Mouse (Mus musculus): ENCODE results near the gene Spn. TPM values are rescaled to one million over a fixed set of nuclear protein-coding genes. Genes with fewer than 3 reads are reported as not detected.

The Spn gene
- polyA plus RNA-seq, 1 experiment from 2014 or later = not detected

DNA sequence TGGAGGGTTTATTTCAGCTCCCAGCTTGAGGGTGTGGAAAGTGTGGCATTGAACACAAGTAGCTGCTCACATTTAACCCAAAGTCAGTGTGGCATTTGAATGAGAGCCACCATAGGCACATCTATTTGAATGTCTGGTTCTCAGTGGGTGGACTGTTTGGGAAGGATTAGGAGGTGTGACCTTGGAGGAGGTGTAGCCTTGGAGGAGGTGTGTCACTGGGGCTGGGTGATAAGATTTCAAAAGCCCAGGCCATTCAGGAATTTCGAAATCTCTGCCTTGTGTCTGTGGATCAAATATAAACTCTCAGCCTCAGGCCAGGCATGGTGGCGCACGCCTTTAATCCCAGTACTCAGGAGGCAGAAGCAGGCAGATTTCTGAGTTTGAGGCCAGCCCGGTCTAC is 38.7 kb downstream of the Spn start:
- DNase-seq (ENCODE audit: low spot score) = no peak
- H3K27ac ChIP-seq (replicated peaks; ENCODE audit: low read depth, low read length) = no peak overlapping the region
- no peaks in the 10 kb centered on the region for H3K9me3 ChIP-seq (replicated peaks; ENCODE audit: control insufficient read depth, low read length)
- H3K4me3 ChIP-seq (ENCODE audit: low read depth, low read length) = no peak overlapping the region
- H3K27me3 ChIP-seq (ENCODE audit: control insufficient read depth, insufficient read depth, low read length) = no peaks in the 10 kb centered on the region
- WGBS = 85% methylated on average over 4 of the region's 4 CpGs
- no peak for ATAC-seq (replicated peaks; ENCODE audit: insufficient number of reproducible peaks, low FRiP score, low TSS enrichment, low read depth)
- no peak overlapping the region for H3K4me2 ChIP-seq (ENCODE audit: low read depth, low read length)
- no peaks in the 10 kb centered on the region for H3K4me1 ChIP-seq (ENCODE audit: control insufficient read depth, insufficient read depth, low read length)
- no peak overlapping the region for H3K9ac ChIP-seq (replicated peaks; ENCODE audit: low read length)
- no peaks in the 10 kb centered on the region for H3K36me3 ChIP-seq (replicated peaks; ENCODE audit: control insufficient read depth, insufficient read depth, low read depth, low read length)

DNA sequence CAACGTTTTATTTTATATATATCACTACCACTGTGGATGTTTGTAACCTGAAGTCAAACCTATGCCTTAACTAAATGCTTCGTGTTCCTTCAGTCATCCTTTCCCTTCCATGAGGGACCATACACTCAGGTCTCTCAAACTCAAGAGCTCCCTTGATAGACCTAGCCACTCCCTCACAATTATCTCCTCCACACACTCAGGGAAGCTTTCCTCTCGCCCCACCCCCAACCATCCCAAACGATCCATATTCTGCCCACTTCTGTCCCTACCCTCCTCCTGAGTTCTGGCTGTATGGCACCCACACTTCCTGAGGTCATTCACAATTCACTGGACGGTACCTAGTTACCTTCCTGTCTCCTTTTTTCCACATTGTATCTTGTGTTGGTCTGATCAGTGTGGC is 39.1 kb downstream of the Spn start:
- 78% methylated on average over 5 of the region's 5 CpGs for WGBS
- no peak overlapping the region for H3K9ac ChIP-seq (replicated peaks; ENCODE audit: low read length)
- no peaks in the 10 kb centered on the region for H3K9me3 ChIP-seq (replicated peaks; ENCODE audit: control insufficient read depth, low read length)
- no peak overlapping the region for H3K4me3 ChIP-seq (ENCODE audit: low read depth, low read length)
- no peaks in the 10 kb centered on the region for H3K27me3 ChIP-seq (ENCODE audit: control insufficient read depth, insufficient read depth, low read length)
- ATAC-seq (replicated peaks; ENCODE audit: insufficient number of reproducible peaks, low FRiP score, low TSS enrichment, low read depth) = no peak
- no peaks in the 10 kb centered on the region for H3K4me1 ChIP-seq (ENCODE audit: control insufficient read depth, insufficient read depth, low read length)
- DNase-seq (ENCODE audit: low spot score) = no peak
- H3K36me3 ChIP-seq (replicated peaks; ENCODE audit: control insufficient read depth, insufficient read depth, low read depth, low read length) = no peaks in the 10 kb centered on the region
- H3K27ac ChIP-seq (replicated peaks; ENCODE audit: low read depth, low read length) = no peak overlapping the region
- no peak overlapping the region for H3K4me2 ChIP-seq (ENCODE audit: low read depth, low read length)

DNA sequence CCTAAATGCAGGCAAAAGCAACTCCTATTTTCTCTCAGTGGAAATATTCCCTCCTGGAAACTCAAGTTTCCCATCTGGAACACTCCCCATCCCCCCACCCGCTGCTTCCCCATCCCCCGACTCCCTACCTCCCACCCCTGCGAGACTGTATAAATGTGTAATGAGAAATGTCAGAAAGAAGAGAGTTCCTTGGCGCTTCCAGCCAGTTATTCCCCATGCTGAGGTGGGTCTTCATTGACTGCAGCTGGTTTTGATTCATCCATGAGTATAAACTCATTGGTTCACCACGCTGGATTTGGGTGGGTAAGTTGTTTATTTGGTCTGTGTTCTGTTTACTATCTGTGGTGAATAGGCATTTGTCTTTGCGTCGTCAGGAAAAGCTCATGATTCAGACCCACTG is 41.2 kb downstream of the Spn start:
- DNase-seq (ENCODE audit: low spot score) = no peak
- no peak overlapping the region for H3K4me2 ChIP-seq (ENCODE audit: low read depth, low read length)
- H3K27ac ChIP-seq (replicated peaks; ENCODE audit: low read depth, low read length) = no peak overlapping the region
- H3K9me3 ChIP-seq (replicated peaks; ENCODE audit: control insufficient read depth, low read length) = no peaks in the 10 kb centered on the region
- H3K36me3 ChIP-seq (replicated peaks; ENCODE audit: control insufficient read depth, insufficient read depth, low read depth, low read length) = no peaks in the 10 kb centered on the region
- no peaks in the 10 kb centered on the region for H3K4me1 ChIP-seq (ENCODE audit: control insufficient read depth, insufficient read depth, low read length)
- H3K9ac ChIP-seq (replicated peaks; ENCODE audit: low read length) = no peak overlapping the region
- no peak for ATAC-seq (replicated peaks; ENCODE audit: insufficient number of reproducible peaks, low FRiP score, low TSS enrichment, low read depth)
- H3K4me3 ChIP-seq (ENCODE audit: low read depth, low read length) = no peak overlapping the region
- 58% methylated on average over 7 of the region's 7 CpGs for WGBS
- H3K27me3 ChIP-seq (ENCODE audit: control insufficient read depth, insufficient read depth, low read length) = no peaks in the 10 kb centered on the region

DNA sequence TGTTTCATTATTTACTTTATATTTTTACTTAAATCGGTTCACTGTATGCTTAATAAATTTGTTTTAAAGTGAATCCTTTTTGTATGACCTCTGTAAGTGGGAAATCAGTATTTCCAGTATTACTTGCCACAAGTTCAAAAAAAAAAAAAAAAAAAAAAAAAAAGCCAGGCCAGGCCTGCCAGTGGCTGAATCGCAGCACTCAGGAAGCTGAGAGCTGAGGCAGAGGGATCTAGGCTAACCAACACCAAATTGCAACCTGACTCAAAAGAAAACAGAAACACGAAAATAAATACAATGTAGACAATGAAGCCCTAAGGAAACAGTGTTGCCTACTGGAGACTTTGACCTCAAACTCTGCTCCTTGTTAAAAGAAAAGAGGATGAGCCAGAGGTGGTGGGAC is 43.7 kb downstream of the Spn start:
- Histone ChIP-seq H3K4me3 (ENCODE audit: low read depth, low read length) (no peak overlapping the region), H3K4me1 (ENCODE audit: control insufficient read depth, insufficient read depth, low read length) (no peaks in the 10 kb centered on the region; the same call in 1 of the 2 replicates), H3K36me3 (replicated peaks; ENCODE audit: control insufficient read depth, insufficient read depth, low read depth, low read length) (no peaks in the 10 kb centered on the region), H3K27me3 (ENCODE audit: control insufficient read depth, insufficient read depth, low read length) (no peaks in the 10 kb centered on the region), H3K9ac (replicated peaks; ENCODE audit: low read length) (no peak overlapping the region), H3K27ac (replicated peaks; ENCODE audit: low read depth, low read length) (no peak overlapping the region), H3K9me3 (replicated peaks; ENCODE audit: control insufficient read depth, low read length) (no peaks in the 10 kb centered on the region), H3K4me2 (ENCODE audit: low read depth, low read length) (no peak overlapping the region)
- DNase-seq (ENCODE audit: low spot score) (no peak), ATAC-seq (replicated peaks; ENCODE audit: insufficient number of reproducible peaks, low FRiP score, low TSS enrichment, low read depth) (no peak)
- WGBS = 73% methylated on average over 3 of the region's 3 CpGs

DNA sequence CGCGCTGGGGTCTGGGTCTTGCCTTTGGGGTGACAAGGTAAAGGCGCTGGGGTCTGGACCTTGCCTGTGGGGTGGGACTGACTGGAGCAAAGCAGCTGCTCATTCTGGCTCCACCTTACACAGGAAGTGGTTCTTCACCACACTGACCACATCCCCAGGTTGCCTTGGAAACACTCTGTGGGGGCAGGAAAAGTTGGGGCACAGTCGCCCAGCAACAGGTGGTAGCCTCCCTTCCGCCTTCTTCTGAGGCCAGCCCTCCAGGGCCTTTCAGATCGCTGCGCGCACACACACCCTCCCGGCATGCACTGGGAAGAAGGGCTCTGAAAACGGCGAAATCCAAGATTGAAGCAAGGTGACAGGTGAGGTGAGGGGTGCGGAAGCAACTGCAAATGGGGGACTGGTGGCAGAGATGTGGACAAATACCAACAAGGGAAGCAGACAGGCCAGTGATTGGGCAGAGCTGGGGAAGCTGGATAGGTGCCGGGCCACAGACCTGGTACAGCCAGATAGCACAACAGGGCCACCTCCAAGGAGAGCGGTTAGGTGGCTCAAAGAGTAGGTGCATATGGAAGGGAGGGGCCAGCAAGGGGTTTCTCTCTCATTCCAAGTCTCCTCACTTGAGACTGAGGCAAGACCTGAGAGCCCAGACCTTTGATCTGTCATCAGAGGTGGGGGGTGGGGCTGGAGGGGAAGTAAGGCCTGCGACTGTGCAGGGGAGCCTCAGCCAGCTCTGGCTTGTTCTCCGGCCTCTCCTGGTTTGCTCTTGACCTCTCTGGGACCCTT is 46.3 kb downstream of the Spn start, which contains the start of gene AI467606:
Gene AI467606 (plus strand): TSS at position 246 of the 783 bp plus-strand sequence.
- no peaks in the 10 kb centered on the region; the same call in 1 of the 2 replicates for H3K4me1 ChIP-seq (ENCODE audit: control insufficient read depth, insufficient read depth, low read length)
- peak; percentile 23; the same call in 1 of the 2 replicates for ATAC-seq (replicated peaks; ENCODE audit: insufficient number of reproducible peaks, low FRiP score, low TSS enrichment, low read depth)
- no peak within 1 kb of the TSS for H3K9ac ChIP-seq (replicated peaks; ENCODE audit: low read length)
- no peak within 1 kb of the TSS for H3K27ac ChIP-seq (replicated peaks; ENCODE audit: low read depth, low read length)
- H3K36me3 ChIP-seq (replicated peaks; ENCODE audit: control insufficient read depth, insufficient read depth, low read depth, low read length) = no peaks in the 10 kb centered on the region
- H3K27me3 ChIP-seq (ENCODE audit: control insufficient read depth, insufficient read depth, low read length) = no peaks in the 10 kb centered on the region
- no peak within 1 kb of the TSS for H3K4me3 ChIP-seq (ENCODE audit: low read depth, low read length)
- no peak for DNase-seq (ENCODE audit: low spot score)
- no peaks in the 10 kb centered on the region for H3K9me3 ChIP-seq (replicated peaks; ENCODE audit: control insufficient read depth, low read length)
- WGBS = 69% methylated on average over 16 of the region's 16 CpGs
- no peak within 1 kb of the TSS for H3K4me2 ChIP-seq (ENCODE audit: low read depth, low read length)

DNA sequence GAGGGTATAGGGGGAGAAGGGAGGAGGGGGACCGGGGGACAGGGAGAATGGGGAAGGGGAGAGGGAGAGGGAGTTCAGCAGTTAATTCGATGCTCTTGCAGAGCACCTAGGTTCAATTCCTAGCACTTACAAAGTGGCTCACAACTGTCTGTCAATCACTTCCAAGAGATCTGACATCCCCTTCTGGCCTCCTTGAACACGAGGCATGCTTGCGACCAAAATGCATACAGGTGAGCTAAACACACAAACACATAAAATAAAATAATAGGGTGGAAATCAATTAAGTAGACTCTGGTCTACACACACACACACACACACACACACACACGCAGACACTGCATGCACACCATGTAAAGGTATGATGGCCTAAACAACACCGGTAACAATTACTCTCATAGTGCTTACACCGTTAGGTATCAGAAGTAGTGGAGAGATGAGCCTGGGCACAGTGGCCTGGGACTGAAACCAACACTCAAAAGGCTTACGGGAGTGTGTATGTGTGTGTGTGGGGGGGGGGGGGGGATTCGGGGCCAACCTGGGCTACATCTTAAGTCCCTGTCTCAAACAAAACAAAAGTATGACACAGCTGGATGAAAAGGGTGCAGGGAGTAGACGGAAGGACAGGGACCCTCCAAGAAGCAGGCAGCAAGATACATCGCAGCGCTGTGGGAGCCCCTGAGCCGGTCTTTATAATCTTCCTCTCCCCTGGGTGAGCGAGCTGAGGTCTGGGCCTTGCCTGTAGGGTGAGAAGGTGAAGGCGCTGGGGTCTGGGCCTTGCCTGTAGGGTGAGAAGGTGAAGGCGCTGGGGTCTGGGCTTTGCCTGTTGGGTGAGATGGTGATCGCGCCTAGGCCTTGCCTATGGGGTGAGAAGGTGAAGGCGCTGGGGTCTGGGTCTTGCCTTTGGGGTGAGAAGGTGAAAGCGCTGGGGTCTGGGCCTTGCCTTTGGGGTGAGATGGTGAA is 47.2 kb downstream of the Spn start:
- WGBS = 82% methylated on average over 20 of the region's 20 CpGs

DNA sequence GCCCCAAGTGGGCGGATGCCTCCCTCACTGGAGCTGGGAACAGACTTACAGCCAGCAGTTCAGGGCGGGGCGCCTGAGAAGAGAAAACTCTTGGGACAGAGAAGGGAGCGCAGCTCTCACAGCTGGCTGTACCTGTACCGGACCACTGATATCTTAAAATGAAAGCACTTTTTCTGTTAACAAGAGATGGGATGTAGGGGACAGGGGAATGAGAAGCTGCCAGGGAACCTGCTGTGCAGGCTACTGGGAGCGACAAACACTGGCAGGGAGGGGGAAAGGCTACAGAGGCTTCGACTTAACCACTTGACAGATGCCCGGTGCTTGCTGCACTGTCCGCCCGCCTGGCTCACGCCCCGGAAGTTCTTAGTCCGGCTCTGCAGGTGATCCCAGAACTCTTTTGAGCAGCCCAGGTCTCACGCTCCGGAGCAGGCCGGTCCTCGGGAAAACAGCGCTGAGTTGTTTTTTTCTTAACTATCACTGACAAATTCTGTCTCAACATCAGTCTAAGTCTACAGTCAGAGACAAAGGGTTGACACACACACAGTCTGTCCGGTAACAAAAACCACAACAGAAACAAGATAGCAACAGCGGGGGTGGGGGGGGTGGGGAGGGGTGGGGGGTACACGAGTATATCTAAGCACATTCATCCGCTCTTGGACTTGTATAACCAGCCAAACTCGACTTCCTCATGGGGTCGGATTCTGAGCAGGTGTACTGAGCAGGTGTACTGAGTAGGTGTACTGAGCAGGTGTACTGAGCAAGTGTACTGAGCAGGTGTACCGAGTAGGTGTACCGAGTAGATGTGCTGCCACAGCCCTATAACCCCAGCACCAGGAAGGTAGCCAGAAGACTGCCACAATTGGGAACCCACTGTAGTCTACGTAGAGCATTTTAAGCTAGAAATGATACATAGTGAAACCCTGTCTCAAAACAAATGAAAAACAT is 48.5 kb downstream of the Spn start:
- WGBS = 20% methylated on average over 27 of the region's 27 CpGs
- Histone ChIP-seq H3K4me1 (ENCODE audit: control insufficient read depth, insufficient read depth, low read length) (no peaks in the 10 kb centered on the region; the same call in 1 of the 2 replicates), H3K4me2 (ENCODE audit: low read depth, low read length) (peak overlapping the region; percentile 26), H3K9ac (replicated peaks; ENCODE audit: low read length) (no peak overlapping the region), H3K27me3 (ENCODE audit: control insufficient read depth, insufficient read depth, low read length) (no peaks in the 10 kb centered on the region), H3K27ac (replicated peaks; ENCODE audit: low read depth, low read length) (no peak overlapping the region), H3K9me3 (replicated peaks; ENCODE audit: control insufficient read depth, low read length) (no peaks in the 10 kb centered on the region), H3K36me3 (replicated peaks; ENCODE audit: control insufficient read depth, insufficient read depth, low read depth, low read length) (no peaks in the 10 kb centered on the region), H3K4me3 (ENCODE audit: low read depth, low read length) (no peak overlapping the region)
- peak; percentile 24 for DNase-seq (ENCODE audit: low spot score)
- no peak for ATAC-seq (replicated peaks; ENCODE audit: insufficient number of reproducible peaks, low FRiP score, low TSS enrichment, low read depth)

More for the DNA sequence above, 47.2 kb downstream of the Spn start:
- no peak overlapping the region for H3K4me2 ChIP-seq (ENCODE audit: low read depth, low read length)
- no peaks in the 10 kb centered on the region; the same call in 1 of the 2 replicates for H3K4me1 ChIP-seq (ENCODE audit: control insufficient read depth, insufficient read depth, low read length)
- DNase-seq (ENCODE audit: low spot score) (no peak), ATAC-seq (replicated peaks; ENCODE audit: insufficient number of reproducible peaks, low FRiP score, low TSS enrichment, low read depth) (no peak)
- H3K27ac ChIP-seq (replicated peaks; ENCODE audit: low read depth, low read length) = no peak overlapping the region
- no peak overlapping the region for H3K4me3 ChIP-seq (ENCODE audit: low read depth, low read length)
- no peaks in the 10 kb centered on the region for H3K36me3 ChIP-seq (replicated peaks; ENCODE audit: control insufficient read depth, insufficient read depth, low read depth, low read length)
- H3K9ac ChIP-seq (replicated peaks; ENCODE audit: low read length) = no peak overlapping the region
- H3K9me3 ChIP-seq (replicated peaks; ENCODE audit: control insufficient read depth, low read length) = no peaks in the 10 kb centered on the region
- H3K27me3 ChIP-seq (ENCODE audit: control insufficient read depth, insufficient read depth, low read length) = no peaks in the 10 kb centered on the region
